Mouse (Mus musculus) liver, postnatal 0 days (tissue): ENCODE measurements around the gene Cd59a.
"Not testable (repeated sequence)": the region's sequence is repeated elsewhere in the genome, so short reads cannot be mapped to it uniquely, and the experiment has no call there.

Experiments used
- CTCF ChIP-seq: sonication (generic); IDR thresholded peaks from 2 replicates; pipeline ENCODE4 v1.5.1; 2016; ENCODE audit warnings: antibody characterized with exemption, low read depth
- EP300 ChIP-seq: IDR thresholded peaks from 2 replicates; pipeline ENCODE4 v1.6.1; 2016; ENCODE audit warnings: antibody characterized with exemption, low read depth, mild to moderate bottlenecking

DNA sequence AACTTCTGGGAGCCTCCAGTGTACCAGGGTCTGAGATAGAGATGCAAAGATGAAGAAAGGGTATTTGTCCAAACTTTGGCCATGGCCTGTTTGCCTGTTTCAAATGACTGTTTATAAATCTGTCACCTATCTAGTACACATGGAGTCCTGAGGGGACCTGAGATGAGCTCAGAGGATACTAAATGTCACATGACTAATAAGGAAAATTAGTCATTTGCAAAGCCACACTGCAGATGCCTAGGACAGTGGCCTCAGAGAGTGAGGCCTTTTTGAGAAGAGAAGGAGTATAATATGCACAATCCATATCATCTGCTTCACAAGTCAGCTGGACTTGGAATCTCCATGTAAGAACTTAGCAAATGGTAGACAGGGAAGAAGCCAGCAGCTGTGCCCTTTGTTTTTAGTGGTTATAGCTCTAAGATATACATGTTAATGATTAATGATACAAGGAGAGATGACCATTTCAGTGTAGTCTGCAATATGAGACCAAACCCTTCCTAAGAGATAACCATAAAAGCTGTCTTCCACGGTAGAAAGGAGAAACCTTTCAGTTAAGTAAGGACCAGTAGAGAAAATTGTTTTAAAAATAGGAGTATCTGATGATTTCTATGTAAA is 14.1 kb upstream of the Cd59a start:
- TF ChIP-seq CTCF, EP300: not testable (repeated sequence)
